Mouse (Mus musculus): ENCODE results near the gene Nsun6. TPM values are rescaled to one million over a fixed set of nuclear protein-coding genes. Genes with fewer than 3 reads are reported as not detected.

Nsun6 gene
- polyA plus RNA-seq, 1 experiment from 2014 or later: 4.6 TPM

DNA sequence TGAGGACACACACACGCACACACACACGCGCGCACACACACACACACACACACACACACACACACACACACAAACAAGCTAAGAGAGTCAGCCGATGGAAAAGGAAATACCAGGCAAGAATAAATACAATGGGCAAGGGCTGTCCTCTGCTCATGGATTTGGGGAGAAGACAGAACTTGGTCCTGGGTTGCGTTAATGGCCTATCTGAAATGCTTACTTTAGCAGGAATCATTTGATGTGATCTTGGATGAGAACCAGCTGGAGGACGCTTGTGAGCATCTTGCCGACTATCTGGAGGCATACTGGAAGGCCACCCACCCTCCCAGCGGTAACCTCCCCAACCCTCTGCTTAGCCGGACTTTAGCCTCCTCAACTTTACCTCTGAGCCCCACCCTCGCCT is 70.8 kb downstream of the Nsun6 start:
- no peaks in the 10 kb centered on the region; the same call in 1 of the 2 replicates for H3K36me3 ChIP-seq (replicated peaks; ENCODE audit: insufficient read depth, low read length)
- WGBS (ENCODE audit: insufficient replicate concordance): 85% methylated on average over 11 of the region's 11 CpGs
- H3K4me1 ChIP-seq (ENCODE audit: insufficient read depth): no peaks in the 10 kb centered on the region
- TF ChIP-seq CTCF (IDR thresholded peaks at IDR 0.05; ENCODE audit: low read depth): no peak
- TF ChIP-seq EP300 (IDR thresholded peaks at IDR 0.05; ENCODE audit: low read depth): no peak
- no peak overlapping the region for H3K27ac ChIP-seq (ENCODE audit: low read depth)
- no peak overlapping the region for H3K9ac ChIP-seq (replicated peaks)
- H3K4me2 ChIP-seq (ENCODE audit: low read depth, low read length): no peak overlapping the region
- ATAC-seq: no peak
- H3K27me3 ChIP-seq (ENCODE audit: insufficient read depth, low read length): no peaks in the 10 kb centered on the region
- H3K9me3 ChIP-seq (ENCODE audit: low read length): no peaks in the 10 kb centered on the region
- no peak for DNase-seq
- H3K4me3 ChIP-seq (ENCODE audit: low read depth, low read length): no peak overlapping the region

GRCm38 (mm10) chr2:14961493-14961892 is 93.4 kb downstream of the Nsun6 start:
- no peak overlapping the region for H3K27ac ChIP-seq (ENCODE audit: low read depth)
- DNase-seq (no peak), ATAC-seq (no peak)
- no peaks in the 10 kb centered on the region for H3K27me3 ChIP-seq (ENCODE audit: insufficient read depth, low read length)
- no peaks in the 10 kb centered on the region for H3K36me3 ChIP-seq (replicated peaks; ENCODE audit: insufficient read depth, low read length)
- no peak overlapping the region for H3K4me3 ChIP-seq (ENCODE audit: low read depth, low read length)
- no peaks in the 10 kb centered on the region for H3K4me1 ChIP-seq (ENCODE audit: insufficient read depth)
- TF ChIP-seq EP300 (IDR thresholded peaks at IDR 0.05; ENCODE audit: low read depth) (no peak), CTCF (IDR thresholded peaks at IDR 0.05; ENCODE audit: low read depth) (no peak)
- 71% methylated on average over 2 of the region's 2 CpGs for WGBS (ENCODE audit: insufficient replicate concordance)
- H3K9ac ChIP-seq (replicated peaks): no peak overlapping the region
- H3K4me2 ChIP-seq (ENCODE audit: low read depth, low read length): no peak overlapping the region
- H3K9me3 ChIP-seq (ENCODE audit: low read length): no peaks in the 10 kb centered on the region

DNA sequence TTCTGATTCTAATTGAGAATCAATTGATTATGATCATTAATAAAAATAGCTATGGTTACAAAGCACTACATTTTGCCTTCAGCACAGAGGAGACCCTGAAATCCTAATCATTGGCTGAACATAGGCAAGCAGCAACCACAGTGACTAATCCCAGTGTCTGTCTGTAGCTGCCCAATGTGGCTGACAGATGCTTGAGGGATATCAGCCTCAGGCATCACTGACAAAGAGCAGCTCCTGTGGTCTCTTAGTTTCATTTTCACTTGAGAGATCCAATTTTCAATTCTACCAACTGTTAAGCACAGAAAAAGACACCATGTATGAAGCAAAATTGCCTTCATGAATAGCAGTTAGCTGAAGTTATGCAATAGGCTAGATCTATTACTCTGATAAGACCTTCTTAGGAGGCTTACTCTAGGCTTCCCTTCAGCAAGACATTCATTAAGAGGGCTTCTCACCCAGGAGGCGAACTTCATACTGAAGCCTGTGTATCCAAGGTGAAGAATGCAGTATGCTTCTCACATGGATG is 93.8 kb downstream of the Nsun6 start:
- no peak for DNase-seq
- 57% methylated on average over 1 of the region's 1 CpGs for WGBS (ENCODE audit: insufficient replicate concordance)
- H3K4me1 ChIP-seq (ENCODE audit: insufficient read depth): no peaks in the 10 kb centered on the region
- no peak overlapping the region for H3K4me3 ChIP-seq (ENCODE audit: low read depth, low read length)
- ATAC-seq: no peak
- no peak overlapping the region for H3K9ac ChIP-seq (replicated peaks)
- H3K27me3 ChIP-seq (ENCODE audit: insufficient read depth, low read length): no peaks in the 10 kb centered on the region
- no peak overlapping the region for H3K4me2 ChIP-seq (ENCODE audit: low read depth, low read length)
- TF ChIP-seq EP300 (IDR thresholded peaks at IDR 0.05; ENCODE audit: low read depth): no peak
- no peak for TF ChIP-seq CTCF (IDR thresholded peaks at IDR 0.05; ENCODE audit: low read depth)
- H3K36me3 ChIP-seq (replicated peaks; ENCODE audit: insufficient read depth, low read length): no peaks in the 10 kb centered on the region
- H3K9me3 ChIP-seq (ENCODE audit: low read length): no peaks in the 10 kb centered on the region
- no peak overlapping the region for H3K27ac ChIP-seq (ENCODE audit: low read depth)

- Histone ChIP-seq H3K27me3 (ENCODE audit: insufficient read depth, low read length) (no peaks in the 10 kb centered on the region), H3K4me1 (ENCODE audit: insufficient read depth) (no peaks in the 10 kb centered on the region), H3K4me3 (ENCODE audit: low read depth, low read length) (no peak overlapping the region), H3K36me3 (replicated peaks; ENCODE audit: insufficient read depth, low read length) (no peaks in the 10 kb centered on the region), H3K4me2 (ENCODE audit: low read depth, low read length) (no peak overlapping the region), H3K27ac (ENCODE audit: low read depth) (no peak overlapping the region), H3K9me3 (ENCODE audit: low read length) (no peaks in the 10 kb centered on the region), H3K9ac (replicated peaks) (no peak overlapping the region)
- DNase-seq: no peak
- 67% methylated on average over 2 of the region's 2 CpGs for WGBS (ENCODE audit: insufficient replicate concordance)
- TF ChIP-seq EP300 (IDR thresholded peaks at IDR 0.05; ENCODE audit: low read depth) (no peak), CTCF (IDR thresholded peaks at IDR 0.05; ENCODE audit: low read depth) (no peak)
- no peak for ATAC-seq
Observed at GRCm38 (mm10) chr2:14953090-14953489, 101.8 kb downstream of the Nsun6 start.

Other genes starting within 250 kb of the Nsun6 start
- gene Arl5b, start 5.7 kb downstream of the Nsun6 start, polyA plus RNA-seq (2015; fragmentation: Nextera tagmentation; extraction: Ambion mirVana): 8.6 and 9.1 TPM in 2 replicates